Mouse (Mus musculus) neural tube, embryonic 12.5 days (tissue): ENCODE data around the gene Castor1. TPM values are rescaled to one million over a fixed set of nuclear protein-coding genes. Genes with fewer than 3 reads are reported as not detected.

Experiments used
- ATAC-seq: fragments of 200-750 bp; cut with Nextera tagmentation; 2 replicates; pipeline ENCODE4 v1.8.0; 2017; ENCODE audit warnings: low read depth, mild to moderate bottlenecking, moderate TSS enrichment, moderate library complexity; ENCODE audit not compliant: low FRiP score
- H3K27ac ChIP-seq: fragments of 300-500 bp; sonication (generic); 2 replicates; pipeline ENCODE4 v1.5.1; 2016
- H3K27me3 ChIP-seq: fragments of 300-500 bp; sonication (generic); replicated peaks from 2 replicates; pipeline ENCODE4 v1.6.1; 2016; ENCODE audit warnings: mild to moderate bottlenecking
- H3K36me3 ChIP-seq: fragments of 300-500 bp; sonication (generic); 2 replicates; pipeline ENCODE4 v1.6.1; 2016; ENCODE audit warnings: mild to moderate bottlenecking
- H3K4me1 ChIP-seq: fragments of 300-500 bp; sonication (generic); 2 replicates; pipeline ENCODE4 v1.6.1; 2016
- H3K4me2 ChIP-seq: fragments of 300-500 bp; sonication (generic); replicated peaks from 2 replicates; pipeline ENCODE4 v1.6.1; 2016; ENCODE audit warnings: mild to moderate bottlenecking
- H3K4me3 ChIP-seq: fragments of 300-500 bp; sonication (generic); 2 replicates; pipeline ENCODE4 v1.5.1; 2016
- H3K9ac ChIP-seq: fragments of 300-500 bp; sonication (generic); 2 replicates; pipeline ENCODE4 v1.6.1; 2016; ENCODE audit warnings: mild to moderate bottlenecking
- H3K9me3 ChIP-seq: fragments of 300-500 bp; sonication (generic); 2 replicates; pipeline ENCODE4 v1.6.1; 2016; ENCODE audit warnings: mild to moderate bottlenecking
- WGBS: fragments of 180-500 bp; shearing (Covaris S2); methylation state at CpG from one replicate; pipeline ENCODE4 v1.1.7; 2016; 5-methylcytosine and 5-hydroxymethylcytosine counted together
- polyA plus RNA-seq: library from polyadenylated mRNA; unstranded; fragments of >200 nt; fragmentation: Nextera tagmentation; extraction: Ambion mirVana; gene quantifications from 2 replicates; pipeline ENCODE4 v1.2.1, GENCODE M21; 2016

Castor1 gene
- polyA plus RNA-seq, 1 experiment from 2014 or later, result 2.3 TPM

DNA sequence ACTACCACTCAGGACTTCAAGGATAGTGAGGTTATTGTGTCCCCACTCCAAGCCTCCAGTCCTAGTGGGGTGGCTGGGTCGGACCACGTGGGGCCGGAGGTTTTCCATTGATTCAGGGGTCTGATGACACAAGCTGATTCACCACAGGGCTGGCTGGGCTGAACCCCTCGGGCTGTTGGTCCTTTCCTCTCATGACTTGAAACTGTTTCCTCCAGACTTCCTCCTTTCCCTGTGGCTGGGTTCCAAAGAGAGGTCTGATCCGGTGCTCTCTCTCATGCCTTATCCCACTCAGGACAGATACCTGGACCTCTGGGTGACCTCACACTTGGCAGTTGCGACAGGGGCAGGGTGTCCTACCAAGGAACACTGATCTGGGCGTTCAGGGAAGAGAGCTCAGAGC is 22.1 kb downstream of the Castor1 start:
- Histone ChIP-seq H3K27ac (no peak overlapping the region), H3K4me3 (no peak overlapping the region), H3K9ac (no peak overlapping the region), H3K27me3 (no peaks in the 10 kb centered on the region), H3K4me2 (no peak overlapping the region), H3K4me1 (no peaks in the 10 kb centered on the region), H3K36me3 (no peaks in the 10 kb centered on the region), H3K9me3 (no peaks in the 10 kb centered on the region)
- no peak for ATAC-seq
- WGBS, result 76% methylated on average over 7 of the region's 7 CpGs

GRCm38 (mm10) chr11:4241180-4241579 is 23.2 kb downstream of the Castor1 start:
- WGBS, result 79% methylated on average over 4 of the region's 4 CpGs
- no peak for ATAC-seq
- Histone ChIP-seq H3K4me1 (no peaks in the 10 kb centered on the region), H3K27ac (no peak overlapping the region), H3K4me2 (no peak overlapping the region), H3K9ac (no peak overlapping the region), H3K27me3 (no peaks in the 10 kb centered on the region), H3K4me3 (no peak overlapping the region), H3K9me3 (no peaks in the 10 kb centered on the region), H3K36me3 (no peaks in the 10 kb centered on the region)

GRCm38 (mm10) chr11:4246126-4246525 is 28.1 kb downstream of the Castor1 start:
- Histone ChIP-seq H3K4me1 (no peaks in the 10 kb centered on the region), H3K9ac (no peak overlapping the region), H3K9me3 (no peaks in the 10 kb centered on the region), H3K4me3 (no peak overlapping the region), H3K27ac (no peak overlapping the region), H3K27me3 (no peaks in the 10 kb centered on the region), H3K36me3 (no peaks in the 10 kb centered on the region), H3K4me2 (no peak overlapping the region)
- no peak for ATAC-seq
- 74% methylated on average over 6 of the region's 6 CpGs for WGBS

- Histone ChIP-seq H3K9me3 (no peaks in the 10 kb centered on the region), H3K4me1 (no peaks in the 10 kb centered on the region), H3K36me3 (no peaks in the 10 kb centered on the region), H3K4me3 (no peak overlapping the region), H3K27ac (no peak overlapping the region), H3K27me3 (no peaks in the 10 kb centered on the region), H3K4me2 (no peak overlapping the region), H3K9ac (no peak overlapping the region)
- WGBS, result 83% methylated on average over 4 of the region's 4 CpGs
- no peak for ATAC-seq
Measured at GRCm38 (mm10) chr11:4246623-4247022, 28.6 kb downstream of the Castor1 start.

GRCm38 (mm10) chr11:4247201-4247959 is 29.4 kb downstream of the Castor1 start:
- ATAC-seq, result no peak
- Histone ChIP-seq H3K4me2 (no peak overlapping the region), H3K4me1 (no peaks in the 10 kb centered on the region), H3K27me3 (no peaks in the 10 kb centered on the region), H3K9me3 (no peaks in the 10 kb centered on the region), H3K27ac (no peak overlapping the region), H3K4me3 (no peak overlapping the region), H3K36me3 (no peaks in the 10 kb centered on the region), H3K9ac (no peak overlapping the region)
- WGBS, result 79% methylated on average over 14 of the region's 14 CpGs

DNA sequence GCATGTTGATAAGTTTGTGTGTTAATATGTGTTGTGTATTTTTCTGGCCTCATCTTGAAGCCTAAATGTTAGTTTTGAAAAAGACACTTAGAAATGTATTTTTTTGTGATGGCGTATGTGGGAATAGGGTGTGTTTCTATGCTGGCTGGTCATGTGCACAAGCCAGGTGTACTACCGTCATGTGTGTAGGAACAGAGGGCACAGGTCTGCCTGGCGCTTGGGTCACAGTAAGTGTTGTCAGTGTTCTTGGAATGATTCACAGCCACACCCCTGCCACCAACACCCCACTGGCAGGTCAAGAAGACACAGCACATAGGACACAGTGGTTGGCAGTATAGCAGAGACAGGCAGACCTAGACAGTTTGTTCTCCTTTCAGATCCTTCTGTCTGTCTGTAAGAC is 31.1 kb downstream of the Castor1 start:
- no peaks in the 10 kb centered on the region for H3K36me3 ChIP-seq
- ATAC-seq, result no peak
- no peaks in the 10 kb centered on the region for H3K9me3 ChIP-seq
- H3K9ac ChIP-seq, result no peak overlapping the region
- H3K4me3 ChIP-seq, result no peak overlapping the region
- WGBS, result 94% methylated on average over 3 of the region's 3 CpGs
- H3K27ac ChIP-seq, result no peak overlapping the region
- no peak overlapping the region for H3K4me2 ChIP-seq
- H3K27me3 ChIP-seq, result no peaks in the 10 kb centered on the region
- no peaks in the 10 kb centered on the region for H3K4me1 ChIP-seq

- no peaks in the 10 kb centered on the region for H3K9me3 ChIP-seq
- H3K4me2 ChIP-seq, result no peak overlapping the region
- H3K4me3 ChIP-seq, result no peak overlapping the region
- no peak overlapping the region for H3K9ac ChIP-seq
- H3K4me1 ChIP-seq, result no peaks in the 10 kb centered on the region
- no peaks in the 10 kb centered on the region for H3K36me3 ChIP-seq
- no peak for ATAC-seq
- no peaks in the 10 kb centered on the region for H3K27me3 ChIP-seq
- 81% methylated on average over 7 of the region's 7 CpGs for WGBS
- H3K27ac ChIP-seq, result no peak overlapping the region
Measured at GRCm38 (mm10) chr11:4250290-4250689, 32.3 kb downstream of the Castor1 start.

DNA sequence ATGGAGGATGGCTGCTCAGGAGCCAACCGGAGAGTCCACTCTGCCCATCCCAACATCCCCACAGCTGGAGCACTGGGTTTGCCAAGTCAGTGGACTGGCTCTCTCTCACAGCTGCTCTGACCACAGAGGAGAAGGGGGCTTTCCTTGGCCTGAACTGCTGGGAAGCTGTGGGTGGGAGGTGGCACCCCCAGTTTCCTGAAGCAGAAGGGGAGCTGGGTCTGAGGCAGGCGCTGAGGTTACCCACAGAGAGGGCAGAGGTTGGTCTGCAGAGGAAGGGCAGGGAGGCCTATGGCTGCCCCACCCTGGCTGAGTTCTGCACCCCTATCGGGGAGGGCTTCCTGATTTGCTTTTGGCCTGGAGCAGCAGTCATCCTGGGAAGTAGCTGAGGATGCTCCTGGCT is 33.4 kb downstream of the Castor1 start:
- Histone ChIP-seq H3K9ac (no peak overlapping the region), H3K36me3 (no peaks in the 10 kb centered on the region), H3K9me3 (no peaks in the 10 kb centered on the region), H3K4me3 (no peak overlapping the region), H3K27ac (no peak overlapping the region), H3K4me1 (no peaks in the 10 kb centered on the region), H3K4me2 (no peak overlapping the region), H3K27me3 (no peaks in the 10 kb centered on the region)
- 77% methylated on average over 3 of the region's 3 CpGs for WGBS
- ATAC-seq, result no peak

DNA sequence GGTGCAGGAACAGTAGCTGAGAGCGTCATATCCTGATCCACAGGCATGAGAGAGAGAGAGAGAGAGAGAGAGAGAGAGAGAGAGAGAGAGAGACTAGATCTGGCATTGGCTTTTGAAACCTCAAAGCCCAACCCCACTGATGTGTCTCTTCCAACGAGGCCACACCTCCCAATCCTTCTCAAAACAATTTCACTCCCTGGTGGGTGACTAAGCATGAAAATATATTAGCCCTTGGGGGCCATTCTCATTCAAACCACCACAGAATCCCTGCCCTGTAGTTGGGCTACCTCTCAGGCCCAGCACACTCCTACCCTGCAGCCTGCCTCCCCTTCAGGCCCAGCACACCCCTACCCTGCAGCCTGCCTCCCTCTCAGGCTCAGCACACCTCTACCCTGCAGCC is 34.9 kb downstream of the Castor1 start:
- H3K27me3 ChIP-seq, result no peaks in the 10 kb centered on the region

DNA sequence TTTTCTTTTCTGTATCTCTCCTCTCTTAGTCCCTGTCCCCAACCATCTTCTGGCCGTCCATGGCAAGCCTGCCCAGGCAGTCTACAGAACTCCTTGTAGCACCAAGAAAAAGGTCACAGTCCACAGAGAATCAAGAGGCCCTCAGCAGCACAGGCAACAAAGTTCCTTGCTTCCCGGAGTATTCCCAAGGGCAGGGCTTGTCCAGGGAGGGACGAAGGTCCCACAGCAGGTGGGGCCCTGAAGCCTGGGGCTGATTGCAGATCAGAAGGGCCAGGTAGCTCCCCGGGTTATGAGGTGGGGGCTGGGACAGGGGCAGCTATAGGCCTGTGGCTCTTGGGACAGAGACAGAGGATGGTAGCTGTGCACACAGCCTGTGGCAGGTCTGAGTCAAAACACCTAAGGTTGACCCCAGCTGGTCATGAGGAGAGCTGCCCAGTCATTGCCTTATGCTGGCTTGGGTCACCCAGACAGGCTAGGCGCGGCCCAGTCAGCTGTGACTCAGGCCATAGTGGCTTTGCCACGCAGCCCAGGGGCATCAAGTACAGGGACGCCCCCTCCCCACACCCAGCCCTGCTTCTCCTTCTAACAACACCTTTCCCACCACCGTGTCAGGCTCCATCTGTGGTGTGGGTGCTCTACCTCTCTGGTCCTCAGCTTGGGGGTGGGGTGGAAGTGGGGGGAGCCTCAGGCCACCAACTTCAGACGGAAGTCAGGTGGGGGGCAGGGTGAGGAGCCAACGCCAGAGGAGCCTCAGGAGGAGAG is 39.0 kb downstream of the Castor1 start, which contains the start of gene Lif:
TSS of gene Lif (plus strand) at position 712 of the 762 bp plus-strand sequence.
- H3K9ac ChIP-seq, result no peak within 1 kb of the TSS
- no peaks in the 10 kb centered on the region for H3K36me3 ChIP-seq
- no peak within 1 kb of the TSS for H3K4me3 ChIP-seq
- H3K27me3 ChIP-seq, result no peaks in the 10 kb centered on the region
- peak within 1 kb of the TSS; percentile 46 for H3K4me2 ChIP-seq
- H3K27ac ChIP-seq, result no peak within 1 kb of the TSS
- H3K4me1 ChIP-seq, result peaks cover 6% of the 10 kb centered on the region; the same call in 1 of the 2 replicates
- H3K9me3 ChIP-seq, result no peaks in the 10 kb centered on the region
- 62% methylated on average over 11 of the region's 11 CpGs for WGBS
- ATAC-seq, result no peak

More for the DNA sequence above, 34.9 kb downstream of the Castor1 start:
- Histone ChIP-seq H3K4me1 (no peaks in the 10 kb centered on the region), H3K27ac (no peak overlapping the region), H3K4me3 (no peak overlapping the region), H3K9me3 (no peaks in the 10 kb centered on the region), H3K4me2 (no peak overlapping the region), H3K9ac (no peak overlapping the region), H3K36me3 (no peaks in the 10 kb centered on the region)
- ATAC-seq, result no peak
- 68% methylated on average over 2 of the region's 2 CpGs for WGBS

DNA sequence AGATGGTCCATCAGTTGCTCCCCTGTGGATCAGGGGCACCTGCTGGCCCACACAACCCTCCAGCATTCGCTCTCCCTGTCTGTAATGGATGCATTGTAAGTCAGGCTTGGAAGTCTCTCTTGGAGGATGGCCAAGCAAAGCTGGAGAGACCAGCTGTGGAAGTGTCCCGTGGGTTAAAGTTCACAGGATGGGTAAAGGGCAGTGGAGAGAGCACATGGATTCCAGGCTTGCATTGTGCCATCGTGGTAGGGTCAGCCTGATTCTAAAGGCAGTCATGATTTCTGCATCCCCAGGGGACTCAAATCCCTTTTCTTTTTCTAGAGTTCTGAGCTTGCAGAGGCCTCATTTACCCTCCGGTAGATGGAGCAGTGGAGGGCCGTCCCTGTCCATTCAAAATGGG is 39.7 kb downstream of the Castor1 start:
- Histone ChIP-seq H3K36me3 (no peaks in the 10 kb centered on the region), H3K27ac (no peak overlapping the region), H3K27me3 (no peaks in the 10 kb centered on the region), H3K4me1 (peaks cover 6% of the 10 kb centered on the region; the same call in 1 of the 2 replicates), H3K4me3 (no peak overlapping the region), H3K9me3 (no peaks in the 10 kb centered on the region), H3K4me2 (no peak overlapping the region), H3K9ac (no peak overlapping the region)
- ATAC-seq, result no peak
- WGBS, result 66% methylated on average over 5 of the region's 5 CpGs

GRCm38 (mm10) chr11:4258657-4259082 is 40.6 kb downstream of the Castor1 start:
- Histone ChIP-seq H3K27me3 (no peaks in the 10 kb centered on the region), H3K36me3 (no peaks in the 10 kb centered on the region), H3K27ac (no peak overlapping the region), H3K9ac (no peak overlapping the region), H3K4me1 (peaks cover 6% of the 10 kb centered on the region; the same call in 1 of the 2 replicates), H3K4me2 (peak overlapping the region; percentile 46), H3K9me3 (no peaks in the 10 kb centered on the region), H3K4me3 (no peak overlapping the region)
- WGBS, result under 1% methylated on average over 7 of the region's 7 CpGs
- peak; percentile 59; the same call in 1 of the 2 replicates for ATAC-seq
